Mouse (Mus musculus) left cerebral cortex, postnatal 10 days (tissue): ENCODE results near the gene Mast2. TPM values are rescaled to one million over a fixed set of nuclear protein-coding genes. Genes with fewer than 3 reads are reported as not detected.

Experiments
- DNase-seq, 2 experiments: peaks; one replicate each; pipeline ENCODE4 v3.0.0; 2021 to 2022; ENCODE audit warnings: low spot score in 2 of 2, mixed read lengths in 1 of 2; ENCODE audit errors: extremely low spot score in 1 of 2
- intact Hi-C: fragments of 180-260 bp; cut with DNase I; formaldehyde crosslinking; loops from one replicate; pipeline ENCODE4 v1.15.1; 2025
- total RNA-seq, 2 experiments: library from RNA; stranded (reverse); gene quantifications; 2 replicates each; pipeline ENCODE4 v1.2.3; 2021

The Mast2 gene
- 100 to 1,000 TPM; 106 to 119 TPM for total RNA-seq

DNA sequence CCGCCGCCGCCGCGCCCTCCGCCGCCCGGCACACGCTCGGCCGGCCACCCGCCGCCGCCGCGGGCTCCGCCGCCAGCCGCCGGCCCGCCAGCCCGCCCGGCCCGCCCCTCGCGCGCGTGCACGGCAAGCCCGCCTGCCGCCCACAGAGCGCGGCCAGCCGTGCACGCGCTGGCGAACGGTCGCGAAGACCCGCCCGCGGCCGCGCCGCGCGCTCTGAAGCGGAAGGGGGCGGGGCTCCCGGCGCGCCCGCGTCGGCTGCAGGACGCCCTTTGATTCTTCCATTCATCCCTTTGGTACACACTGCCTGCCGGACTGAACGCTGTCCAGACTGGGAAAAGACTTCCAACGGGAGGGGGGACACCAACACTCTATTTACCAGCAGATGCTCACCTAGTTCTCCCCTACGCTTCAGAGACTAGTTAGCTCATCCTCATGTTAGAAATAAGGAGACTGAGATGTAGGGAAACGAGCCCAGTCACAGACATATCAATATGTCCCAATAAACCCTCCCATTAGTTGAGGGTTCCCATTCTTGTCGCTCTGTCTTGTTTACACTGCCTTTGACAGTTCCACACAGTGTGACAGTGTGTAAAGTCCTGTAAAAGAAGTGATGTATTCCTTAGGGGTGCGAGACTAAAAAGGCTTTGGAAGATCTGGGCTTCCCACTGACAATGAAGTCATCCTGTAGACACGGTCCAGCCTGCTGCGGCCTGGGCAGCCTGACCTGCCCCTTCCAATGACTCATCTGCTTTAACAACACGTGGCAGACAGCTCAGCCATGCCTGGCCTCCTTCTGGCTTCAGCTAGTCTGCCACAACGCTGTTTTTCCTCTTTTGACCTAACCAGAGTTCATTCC lies at the start of gene Mast2:
Gene Mast2, minus strand, starts transcription at position 58 of the 856 bp plus-strand sequence.
- intact Hi-C loops, result loop anchor here (5.0 kb wide), 1 partner anchor 43 kb away; the partner anchor contains the start of gene Ipp
- peak; percentile 56 to 91 for DNase-seq

DNA sequence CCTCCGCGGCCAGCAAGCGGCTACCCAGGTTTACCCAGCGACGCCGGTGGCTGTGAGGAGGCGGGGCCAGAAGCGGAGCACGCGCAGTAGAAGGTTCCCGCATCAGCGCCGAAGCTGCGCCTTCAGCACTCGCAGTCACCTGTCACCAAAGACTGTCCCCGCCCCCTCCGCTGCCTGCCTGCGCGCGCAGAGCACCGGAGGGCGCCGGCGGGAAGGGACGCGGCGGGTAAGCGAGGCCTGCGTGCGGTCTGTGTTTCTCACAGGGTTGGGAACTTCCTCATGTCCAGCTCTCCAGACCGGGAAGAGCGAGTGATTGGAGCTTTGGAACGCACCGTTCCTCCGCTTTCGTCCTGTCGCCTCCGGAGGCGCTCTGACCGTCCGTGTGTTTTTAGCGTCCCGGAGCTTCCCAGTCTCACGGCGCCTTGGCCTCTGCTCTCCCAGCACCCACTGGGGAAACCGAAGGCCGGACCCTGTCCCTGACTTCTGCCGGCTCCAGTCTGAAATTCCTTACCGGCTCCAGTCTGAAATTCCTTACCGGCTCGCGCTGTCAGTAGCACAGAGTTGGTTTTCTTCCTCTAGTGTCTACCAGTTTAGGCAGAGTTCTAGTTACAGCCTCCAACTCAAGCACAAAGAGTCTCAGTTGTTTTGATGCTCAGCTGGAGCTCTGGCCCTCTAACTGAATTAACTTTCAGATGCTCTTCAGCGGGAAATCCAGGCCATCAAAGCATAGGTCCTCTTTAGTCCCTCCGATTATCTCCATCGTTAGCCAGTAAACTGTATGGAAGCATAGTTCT lies 43.6 kb upstream of the Mast2 start, which contains the start of gene Ipp:
Gene Ipp, plus strand, starts transcription at position 125 of the 794 bp plus-strand sequence.
- intact Hi-C loops, result loop anchor here (5.0 kb wide), 1 partner anchor 45 kb away; the partner anchor contains the start of gene Mast2
- peak; percentile 92 to 97 for DNase-seq

DNA sequence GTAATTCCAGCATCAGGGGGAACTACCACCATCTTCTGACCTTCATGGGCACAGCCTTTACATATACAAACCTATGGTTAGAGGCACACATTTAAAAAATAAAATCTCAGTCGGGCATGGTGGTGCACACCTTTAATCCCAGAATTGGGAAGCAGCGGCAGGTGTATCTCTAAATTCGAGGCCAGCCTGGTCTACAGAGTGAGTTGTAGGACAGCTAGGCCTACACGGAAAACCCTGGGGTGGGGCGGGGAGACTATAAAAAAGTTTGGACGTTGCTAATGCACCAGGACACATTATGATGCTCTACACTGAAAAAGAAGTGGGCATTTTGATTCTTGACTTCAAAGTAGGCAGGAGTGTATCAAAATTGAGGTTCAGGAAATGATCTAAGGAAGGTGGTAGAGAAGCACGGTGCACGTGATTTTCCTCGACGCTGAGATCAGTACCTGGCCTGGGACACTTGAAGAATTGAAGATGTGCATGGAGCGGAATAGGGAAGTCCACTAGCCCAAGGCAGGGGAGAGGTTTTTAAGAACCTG lies 43.0 kb upstream of the Mast2 start:
- no peak for DNase-seq
- intact Hi-C loops, result loop anchor here (5.0 kb wide), 1 partner anchor 45 kb away; the partner anchor contains the start of gene Mast2

DNA sequence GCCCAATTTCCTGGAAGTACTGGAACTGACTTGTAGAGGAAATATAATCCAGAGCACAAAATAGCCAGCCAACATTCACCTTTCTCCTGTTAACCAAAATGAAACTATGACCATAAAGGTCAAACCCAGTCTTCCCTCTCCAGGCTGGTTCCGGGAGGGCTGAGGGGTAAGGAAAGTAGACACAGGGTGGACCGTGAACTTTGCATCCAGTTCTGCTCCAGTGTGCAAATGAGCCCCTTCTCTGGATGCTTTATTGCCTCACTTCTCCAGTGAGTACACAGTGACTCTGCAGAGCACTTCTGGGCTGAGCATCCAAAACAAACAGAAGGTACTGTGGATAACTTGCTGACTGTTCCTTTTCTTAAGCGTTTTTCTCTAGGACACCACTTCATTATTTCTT lies 36.0 kb upstream of the Mast2 start:
- intact Hi-C loops, result no loop called here
- DNase-seq, result no peak

DNA sequence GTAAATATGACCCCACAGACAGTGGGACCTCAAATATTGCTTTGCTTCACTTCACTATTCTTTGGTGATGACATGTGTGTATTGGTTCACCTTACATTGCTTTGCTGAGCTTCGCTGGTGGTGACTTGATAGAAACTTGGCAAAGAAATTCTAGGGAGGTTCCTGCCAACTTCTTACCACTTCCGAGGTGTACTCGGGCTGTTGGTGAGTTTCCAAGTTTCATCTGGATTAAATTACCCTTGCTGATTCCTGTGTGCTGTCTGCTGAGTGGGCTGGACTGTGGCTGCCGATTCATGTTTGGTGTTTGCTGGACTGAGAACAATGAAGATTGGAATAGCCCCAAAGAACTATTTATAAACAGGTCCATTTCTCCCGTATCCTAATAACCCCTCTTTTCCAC lies 29.7 kb upstream of the Mast2 start:
- intact Hi-C loops, result no loop called here
- DNase-seq, result no peak

DNA sequence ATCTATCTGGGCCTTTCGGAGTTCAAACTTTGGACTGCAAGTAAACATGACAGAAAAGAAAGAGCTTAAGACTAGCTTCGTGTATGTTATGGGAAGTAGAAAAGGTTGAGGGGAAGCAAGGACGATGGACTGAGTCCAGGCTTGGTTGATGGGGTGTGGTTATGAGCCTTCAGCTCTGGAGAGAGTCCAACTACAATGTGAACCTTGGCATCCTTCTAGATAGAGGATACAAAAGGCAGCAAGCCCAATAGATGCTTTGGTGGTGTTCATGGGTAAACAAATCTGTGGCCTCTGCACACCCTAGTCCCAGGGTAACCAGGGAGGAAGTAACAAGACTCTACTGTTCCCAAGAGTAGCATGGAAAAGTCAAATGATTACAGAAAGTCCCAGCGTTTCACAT lies 28.5 kb upstream of the Mast2 start:
- DNase-seq, result peak in 1 of 2 experiments; percentile 18
- intact Hi-C loops, result no loop called here

DNA sequence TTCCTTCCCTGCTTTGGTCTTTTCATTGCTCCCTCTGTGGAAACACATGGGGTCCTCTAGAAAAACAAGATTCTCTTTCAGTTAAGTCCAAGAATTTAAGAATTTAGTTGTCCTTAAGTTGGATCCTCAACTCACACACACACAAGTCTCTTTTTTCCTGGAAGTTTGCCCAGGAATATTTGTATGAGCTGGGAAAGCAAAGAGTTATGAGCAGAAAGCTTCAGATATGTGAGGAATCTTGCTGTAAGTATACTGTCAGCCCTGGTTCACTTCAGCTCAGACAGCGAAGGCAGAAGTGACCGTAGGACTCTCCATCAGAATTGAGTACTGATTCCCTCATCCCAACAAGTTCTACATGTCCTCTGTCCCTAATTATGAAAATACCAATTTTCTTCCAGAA lies 27.9 kb upstream of the Mast2 start:
- DNase-seq, result no peak
- intact Hi-C loops, result no loop called here

DNA sequence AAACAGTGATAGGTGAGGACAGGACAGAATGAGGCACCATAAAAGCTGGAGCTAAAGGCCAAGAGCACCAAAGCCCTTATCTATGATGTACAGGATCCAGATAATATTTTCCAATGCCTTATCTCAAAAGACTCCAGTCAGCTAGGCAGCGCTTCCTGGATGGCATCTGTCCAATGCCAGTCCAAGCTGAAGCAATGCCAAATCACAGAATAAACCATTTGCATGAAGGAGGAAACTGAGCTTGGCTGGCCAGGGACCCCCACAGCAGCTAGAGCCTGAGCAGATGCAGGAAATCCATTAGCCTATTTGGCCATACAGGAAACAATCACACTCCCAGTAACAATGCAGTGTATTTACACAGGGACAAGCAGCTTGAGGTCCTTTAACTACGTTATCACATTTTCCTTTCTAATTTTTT lies 27.1 kb upstream of the Mast2 start:
- peak; percentile 8 to 39 for DNase-seq
- intact Hi-C loops, result no loop called here

DNA sequence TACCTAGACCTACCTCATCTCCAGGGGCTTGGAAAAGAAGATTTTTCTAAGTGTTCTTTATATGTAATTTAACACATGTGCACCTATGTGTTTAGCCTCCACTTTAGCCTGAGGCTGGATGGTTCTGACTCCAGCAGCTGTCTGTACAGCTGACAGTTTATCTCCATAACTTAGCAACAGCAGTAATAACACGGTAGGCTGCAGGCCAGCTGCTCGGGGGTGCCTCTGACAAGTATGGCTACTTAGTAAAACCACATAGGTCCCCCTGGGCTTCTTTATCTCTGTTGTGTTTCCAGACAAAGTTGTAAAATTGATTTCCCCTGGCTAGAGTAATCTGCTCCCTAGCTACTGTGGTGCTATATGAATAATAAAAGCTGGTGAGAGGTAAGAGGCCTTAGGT lies 19.5 kb upstream of the Mast2 start:
- no peak for DNase-seq
- intact Hi-C loops, result no loop called here

DNA sequence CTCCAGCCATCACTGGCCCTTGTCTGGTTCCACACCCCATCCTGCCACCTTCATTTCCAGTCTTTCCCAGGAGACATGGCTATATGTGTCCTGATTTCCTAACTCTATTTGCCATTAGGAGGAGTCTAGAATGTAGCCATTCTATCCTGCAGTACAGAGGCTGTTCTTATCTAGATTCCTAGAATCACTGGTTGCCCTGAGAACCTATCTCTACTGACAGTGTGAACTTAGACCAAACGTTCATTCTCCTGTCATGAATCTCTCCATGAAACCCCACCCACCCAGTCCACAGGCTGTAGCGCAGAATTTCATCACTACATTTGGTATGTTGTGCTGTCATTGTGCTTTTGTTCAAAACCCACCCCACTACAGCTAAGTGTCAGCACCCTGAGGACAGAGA lies 17.3 kb upstream of the Mast2 start:
- DNase-seq, result no peak
- intact Hi-C loops, result no loop called here

DNA sequence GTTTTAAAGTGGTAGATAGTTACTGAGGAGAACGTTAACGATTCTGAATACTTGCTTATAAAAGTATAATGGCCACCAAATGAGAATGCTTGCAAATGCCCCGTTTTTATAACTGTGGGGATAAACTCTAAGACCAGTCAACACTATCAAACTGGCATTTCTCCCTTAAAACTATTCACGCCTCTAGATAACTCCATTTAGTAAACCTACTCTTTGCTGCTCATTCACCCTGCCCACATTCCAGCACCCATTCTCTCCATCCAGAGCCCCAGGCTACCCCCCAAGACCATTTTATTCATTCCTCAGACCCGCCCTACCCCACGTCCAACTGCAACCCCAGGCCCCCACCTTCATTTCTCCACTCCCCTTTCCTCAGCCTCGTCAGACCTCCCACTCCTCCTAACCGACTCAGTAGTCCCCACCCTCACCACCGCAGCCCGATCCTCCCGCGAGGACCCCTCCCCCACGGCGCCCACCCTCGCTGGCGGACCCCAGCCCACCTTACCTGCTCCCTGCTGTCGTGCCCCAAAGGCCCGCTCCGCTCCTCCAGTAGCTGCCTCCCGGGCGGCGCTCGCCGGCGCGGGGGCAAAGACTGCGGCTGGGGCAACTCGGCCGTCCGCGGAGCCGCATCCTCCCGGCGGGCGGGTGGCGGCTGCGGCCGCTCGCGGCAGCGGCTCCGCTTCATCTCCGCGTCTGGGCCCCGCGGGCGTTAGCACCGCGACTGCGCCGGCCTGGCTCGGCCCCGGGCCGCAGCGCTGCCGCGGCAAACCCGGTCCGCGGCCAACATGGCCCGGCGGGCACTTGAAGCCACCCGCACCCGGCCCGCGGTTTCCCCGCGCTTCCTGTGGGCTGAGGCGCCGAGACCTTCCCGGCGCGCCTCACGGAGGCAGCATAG lies 505 bp downstream of the Mast2 start:
- intact Hi-C loops, result loop anchor here (5.0 kb wide), 1 partner anchor 44 kb away; the partner anchor contains the start of gene Ipp

DNA sequence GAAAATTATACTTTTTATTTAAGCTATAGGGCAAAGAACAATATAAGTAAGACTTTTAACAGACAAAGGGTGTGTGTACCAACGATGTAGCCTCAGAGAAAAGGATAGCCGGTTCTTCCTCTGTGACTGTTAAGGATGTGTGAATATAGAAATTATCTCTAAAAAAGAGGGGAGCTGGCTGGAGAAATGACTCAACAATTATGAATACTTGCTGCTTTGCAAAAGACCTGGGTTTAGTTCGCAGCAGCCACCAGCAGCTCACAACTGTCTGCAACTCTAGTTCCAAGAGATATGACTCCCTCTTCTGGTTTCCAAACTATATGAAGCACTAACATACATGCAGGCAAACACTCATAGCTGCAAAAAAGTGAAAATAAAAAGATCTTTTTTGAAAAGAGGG lies 2.0 kb downstream of the Mast2 start:
- DNase-seq, result no peak
- intact Hi-C loops, result loop anchor here (5.0 kb wide), 1 partner anchor 45 kb away; the partner anchor contains the start of gene Ipp

More for the DNA sequence above, 505 bp downstream of the Mast2 start:
- DNase-seq, result peak; percentile 7 to 71

DNA sequence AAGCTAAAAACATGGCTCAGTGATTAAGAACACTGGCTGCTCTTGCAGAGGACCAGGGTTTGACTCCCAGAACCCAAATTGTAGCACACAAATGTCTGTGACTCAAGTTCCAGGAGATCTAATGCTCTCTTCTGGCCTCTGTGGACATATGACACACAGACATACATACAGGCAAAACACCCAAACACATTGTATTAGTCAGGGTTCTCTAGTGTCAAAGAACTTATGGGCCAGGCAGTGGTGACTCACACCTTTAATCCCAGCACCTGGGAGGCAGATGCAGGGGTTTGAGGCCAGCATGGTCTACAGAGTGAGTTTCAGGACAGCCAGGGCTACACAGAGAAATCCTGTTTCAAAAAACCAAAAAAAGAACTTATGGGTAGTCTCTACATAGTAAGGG lies 12.4 kb downstream of the Mast2 start:
- intact Hi-C loops, result no loop called here

DNA sequence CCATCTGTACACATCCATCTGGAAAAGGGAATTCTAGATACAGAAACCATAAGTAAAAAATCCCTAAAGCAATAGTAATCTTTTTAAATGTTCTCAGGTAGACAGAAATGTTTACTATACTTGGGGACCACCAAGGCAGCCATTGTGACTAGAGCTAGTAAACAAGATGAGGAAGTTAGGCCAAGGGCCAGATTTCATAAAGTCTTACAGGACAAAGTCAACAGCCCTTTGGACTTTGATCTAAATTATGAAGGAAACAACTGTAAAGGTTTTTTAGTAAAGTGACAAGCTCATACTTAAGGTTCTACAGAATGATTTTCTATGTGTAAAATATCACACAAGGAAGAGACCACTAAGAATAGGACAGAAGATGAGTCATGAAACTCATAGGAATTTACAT lies 14.0 kb downstream of the Mast2 start:
- DNase-seq, result no peak
- intact Hi-C loops, result no loop called here

More for the DNA sequence above, 12.4 kb downstream of the Mast2 start:
- no peak for DNase-seq

DNA sequence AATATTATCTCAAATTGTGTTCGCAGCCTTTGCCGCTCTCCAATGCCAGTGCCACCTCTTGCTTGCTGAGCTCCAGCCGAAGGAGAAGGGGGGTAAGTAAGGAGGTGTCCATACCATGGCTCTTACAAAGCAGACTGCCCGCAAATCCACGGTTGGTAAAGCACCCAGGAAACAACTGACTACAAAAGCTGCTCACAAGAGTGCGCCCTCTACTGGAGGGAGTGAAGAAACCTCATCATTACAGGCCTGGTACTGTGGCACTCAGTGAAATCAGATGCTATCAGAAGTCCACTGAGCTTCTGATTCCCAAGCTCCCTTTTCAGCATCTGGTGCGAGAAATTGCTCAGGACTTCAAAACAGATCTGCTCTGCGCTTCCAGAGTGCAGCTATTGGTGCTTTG lies 15.3 kb downstream of the Mast2 start:
- intact Hi-C loops, result no loop called here
- peak in 1 of 2 experiments; percentile 43 for DNase-seq

DNA sequence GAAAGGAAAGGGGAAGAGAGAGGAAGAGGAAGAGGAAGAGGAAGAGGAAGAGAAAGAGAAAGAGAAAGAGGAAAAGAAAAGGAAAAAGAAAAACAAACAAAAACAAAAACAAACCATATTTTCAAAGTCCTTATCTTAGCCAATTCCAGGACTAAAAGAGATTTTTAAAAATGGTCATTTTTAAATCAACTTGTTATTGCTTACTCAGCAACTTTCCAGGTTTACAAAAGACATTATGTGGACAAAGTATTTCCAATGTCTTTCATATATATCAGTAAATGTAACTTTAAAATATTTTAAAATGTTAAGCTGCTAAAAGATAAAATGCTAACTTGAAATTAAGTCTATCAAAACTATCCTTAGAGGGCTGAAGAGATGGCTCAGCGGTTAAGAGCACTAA lies 24.6 kb downstream of the Mast2 start:
- no peak for DNase-seq
- intact Hi-C loops, result no loop called here

DNA sequence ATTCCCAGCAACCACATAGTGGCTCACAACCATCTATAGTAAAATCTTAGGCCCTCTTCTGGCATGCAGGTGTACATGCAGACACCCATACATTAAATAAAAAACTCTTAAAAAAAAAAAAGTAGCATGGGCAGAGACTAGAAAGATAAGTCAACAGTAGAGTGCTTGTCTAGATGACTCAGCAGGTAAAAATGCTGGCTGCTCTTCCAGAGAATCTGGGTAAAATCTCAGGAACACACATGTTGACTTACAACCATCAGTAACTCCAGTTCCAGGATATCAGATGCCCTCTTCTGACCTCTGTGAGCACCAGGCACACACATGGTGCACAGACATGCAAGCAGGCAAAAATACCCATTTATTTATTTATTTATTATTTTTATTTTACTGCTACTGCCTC lies 25.4 kb downstream of the Mast2 start:
- intact Hi-C loops, result no loop called here
- no peak for DNase-seq

DNA sequence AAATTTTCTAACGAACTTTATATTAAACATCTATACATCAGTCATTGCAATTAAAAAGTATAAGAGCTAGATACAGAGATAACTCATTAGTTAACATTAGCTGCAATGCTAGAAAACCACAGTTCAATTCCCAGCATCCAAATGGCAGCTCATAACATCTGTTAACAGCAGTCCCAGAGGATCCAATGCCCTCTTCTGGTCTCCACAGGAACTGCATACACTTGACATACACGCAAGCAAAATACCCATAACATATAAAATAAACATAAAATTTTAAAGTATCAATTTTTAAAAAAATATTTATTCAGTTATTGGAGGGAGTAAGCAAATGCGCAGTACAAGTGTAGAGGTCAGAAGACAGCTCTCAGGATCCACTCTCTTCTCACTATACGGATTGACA lies 28.4 kb downstream of the Mast2 start:
- intact Hi-C loops, result no loop called here
- no peak for DNase-seq
